Mouse (Mus musculus) heart, embryonic 11.5 days (tissue): ENCODE data around the gene Nuak2. TPM values are rescaled to one million over a fixed set of nuclear protein-coding genes. Genes with fewer than 3 reads are reported as not detected.

Experiments
- ATAC-seq: fragments of 200-750 bp; cut with Nextera tagmentation; replicated peaks from 2 replicates; pipeline ENCODE4 v1.8.0; 2017; ENCODE audit warnings: moderate library complexity; ENCODE audit not compliant: insufficient number of reproducible peaks, low FRiP score, low TSS enrichment
- H3K27ac ChIP-seq: fragments of 300-500 bp; sonication (generic); 2 replicates; pipeline ENCODE4 v1.5.1; 2014; ENCODE audit warnings: mild to moderate bottlenecking, low read depth, low read length
- H3K27me3 ChIP-seq: fragments of 300-500 bp; sonication (generic); 2 replicates; pipeline ENCODE4 v1.6.1; 2014; ENCODE audit warnings: mild to moderate bottlenecking, low read length, mixed read lengths; ENCODE audit not compliant: control insufficient read depth, insufficient read depth
- H3K36me3 ChIP-seq: fragments of 300-500 bp; sonication (generic); 2 replicates; pipeline ENCODE4 v1.6.1; 2014; ENCODE audit warnings: mild to moderate bottlenecking, low read length, moderate library complexity, mixed read lengths; ENCODE audit not compliant: control insufficient read depth, insufficient read depth
- H3K4me1 ChIP-seq: fragments of 300-500 bp; sonication (generic); 2 replicates; pipeline ENCODE4 v1.6.1; 2014; ENCODE audit warnings: low read length; ENCODE audit not compliant: control insufficient read depth, insufficient read depth
- H3K4me2 ChIP-seq: fragments of 300-500 bp; sonication (generic); 2 replicates; pipeline ENCODE4 v1.6.1; 2014; ENCODE audit warnings: mild to moderate bottlenecking, moderate library complexity
- H3K4me3 ChIP-seq: fragments of 300-500 bp; sonication (generic); 2 replicates; pipeline ENCODE4 v1.5.1; 2014; ENCODE audit warnings: low read depth, low read length
- H3K9ac ChIP-seq: fragments of 300-500 bp; sonication (generic); 2 replicates; pipeline ENCODE4 v1.6.1; 2014; ENCODE audit warnings: mild to moderate bottlenecking, low read depth, low read length, moderate library complexity
- H3K9me3 ChIP-seq: fragments of 300-500 bp; sonication (generic); replicated peaks from 2 replicates; pipeline ENCODE4 v1.6.1; 2016; ENCODE audit warnings: low read length; ENCODE audit not compliant: control insufficient read depth
- WGBS: fragments of 180-500 bp; shearing (Covaris S2); extraction: QIAGEN DNeasy Blood & Tissue Kit; methylation state at CpG from one replicate; pipeline ENCODE4 v1.1.7; 2014; ENCODE audit not compliant: insufficient replicate concordance; 5-methylcytosine and 5-hydroxymethylcytosine counted together
- polyA plus RNA-seq: library from polyadenylated mRNA; unstranded; fragments of >200 nt; fragmentation: Nextera tagmentation; extraction: Ambion mirVana; gene quantifications from 2 replicates; pipeline ENCODE4 v1.2.1, GENCODE M21; 2014

Gene Nuak2
- polyA plus RNA-seq, 1 experiment from 2014 or later: 2.6 TPM

DNA sequence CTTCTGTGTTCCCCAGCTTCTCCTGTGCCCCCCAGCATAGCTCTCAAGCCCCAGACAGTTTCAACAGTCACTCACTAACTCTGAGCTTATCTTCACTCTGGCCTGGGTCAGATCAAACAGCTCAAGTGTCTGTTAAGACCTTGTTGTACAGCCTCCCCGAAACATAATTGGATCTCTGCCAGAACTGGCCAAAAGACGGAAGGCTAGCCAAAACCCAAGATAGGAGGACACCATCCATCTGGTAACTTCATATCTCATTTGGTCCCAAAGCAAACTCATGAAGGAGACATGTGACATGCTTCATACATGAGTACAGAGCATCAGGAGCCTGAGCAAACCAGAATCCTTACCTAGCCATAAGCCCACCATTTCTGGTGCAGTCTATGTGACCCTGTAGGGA is 3.9 kb upstream of the Nuak2 start:
- peak overlapping the region; percentile 27 for H3K4me2 ChIP-seq

DNA sequence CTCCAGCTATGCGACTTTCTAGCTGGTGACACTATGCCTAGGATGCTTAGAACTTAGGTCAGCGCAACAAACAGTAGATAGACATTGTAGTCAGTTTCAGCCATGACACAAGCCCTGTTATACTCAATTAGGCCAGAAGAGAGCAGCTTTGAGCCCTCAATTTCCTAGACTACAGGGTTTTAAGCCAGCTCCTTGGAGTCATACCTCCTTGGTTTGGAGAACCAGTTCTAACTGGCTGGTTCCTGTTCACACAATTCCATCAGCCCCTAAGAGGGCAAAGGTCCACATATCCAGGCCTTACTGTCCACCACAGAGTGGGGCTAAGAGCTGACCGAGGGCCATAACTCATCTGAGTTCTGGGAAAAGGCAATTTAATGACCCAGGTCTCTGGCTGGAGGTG is 3.2 kb upstream of the Nuak2 start:
- no peaks in the 10 kb centered on the region for H3K9me3 ChIP-seq
- no peaks in the 10 kb centered on the region for H3K36me3 ChIP-seq
- H3K4me2 ChIP-seq: no peak overlapping the region
- H3K9ac ChIP-seq: 0 out of 2 replicates have a peak overlapping the region, but pooled peaks have one; percentile 6
- WGBS: 53% methylated on average over 3 of the region's 3 CpGs
- no peak for ATAC-seq
- no peak overlapping the region for H3K4me3 ChIP-seq
- H3K27ac ChIP-seq: peak overlapping the region; percentile 43; the same call in 1 of the 2 replicates
- H3K27me3 ChIP-seq: peaks cover 13% of the 10 kb centered on the region; the same call in 1 of the 2 replicates
- H3K4me1 ChIP-seq: peaks cover 32% of the 10 kb centered on the region

More for the DNA sequence above, 3.9 kb upstream of the Nuak2 start:
- 13% methylated on average over 2 of the region's 2 CpGs for WGBS
- Histone ChIP-seq H3K4me3 (no peak overlapping the region), H3K9ac (no peak overlapping the region), H3K4me1 (peaks cover 32% of the 10 kb centered on the region), H3K36me3 (no peaks in the 10 kb centered on the region), H3K27me3 (peaks cover 17% of the 10 kb centered on the region; the same call in 1 of the 2 replicates), H3K9me3 (no peaks in the 10 kb centered on the region), H3K27ac (peak overlapping the region; percentile 66)
- ATAC-seq: no peak

DNA sequence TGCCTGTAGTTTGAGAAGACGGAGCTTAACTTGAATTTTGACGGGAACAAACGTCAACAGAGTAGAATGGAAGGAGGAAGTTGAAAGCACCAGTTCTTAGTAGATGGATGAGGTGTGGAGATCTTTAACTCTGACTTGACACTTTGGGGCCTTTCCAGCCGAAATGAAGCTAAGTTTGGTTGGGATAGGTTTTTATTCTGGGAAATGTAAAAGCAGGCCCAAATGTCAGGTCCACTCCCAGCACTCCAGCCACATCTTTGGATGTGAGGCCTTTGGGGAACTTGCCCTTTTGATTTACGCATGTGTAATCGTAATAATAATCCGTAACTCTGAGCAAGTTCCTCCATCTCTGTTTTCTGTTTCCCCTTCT is 684 bp downstream of the Nuak2 start:
- Histone ChIP-seq H3K36me3 (no peaks in the 10 kb centered on the region), H3K9ac (peak overlapping the region; percentile 58), H3K4me3 (peak overlapping the region; percentile 54), H3K27ac (no peak overlapping the region), H3K4me1 (peaks cover 32% of the 10 kb centered on the region), H3K9me3 (no peaks in the 10 kb centered on the region), H3K27me3 (peaks cover 11% of the 10 kb centered on the region; the same call in 1 of the 2 replicates), H3K4me2 (peak overlapping the region; percentile 97)
- 38% methylated on average over 7 of the region's 7 CpGs for WGBS
- no peak for ATAC-seq

DNA sequence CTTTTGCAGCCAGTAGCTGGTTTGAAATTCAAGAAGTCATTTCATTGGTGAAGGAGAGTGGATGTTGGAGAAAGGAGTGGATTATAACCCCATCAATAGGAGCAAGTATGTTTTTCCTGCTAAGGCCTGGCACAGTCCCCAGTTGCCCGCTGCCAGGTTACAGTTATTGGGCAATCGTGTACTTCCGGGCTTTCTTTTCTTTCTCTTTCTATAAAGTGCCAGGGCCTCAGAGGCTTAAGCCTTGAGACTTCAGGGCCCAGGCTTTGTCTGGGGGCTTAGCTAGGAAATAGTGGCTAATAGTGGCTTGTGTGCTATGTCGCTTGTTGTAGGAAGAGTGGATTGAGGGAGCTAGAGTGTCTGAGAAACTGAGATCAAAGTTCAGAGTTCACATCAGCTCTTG is 1.5 kb downstream of the Nuak2 start:
- no peak overlapping the region for H3K4me2 ChIP-seq
- H3K9me3 ChIP-seq: no peaks in the 10 kb centered on the region
- H3K9ac ChIP-seq: no peak overlapping the region
- peaks cover 11% of the 10 kb centered on the region; the same call in 1 of the 2 replicates for H3K27me3 ChIP-seq
- peaks cover 27% of the 10 kb centered on the region for H3K4me1 ChIP-seq
- H3K36me3 ChIP-seq: no peaks in the 10 kb centered on the region
- WGBS: 74% methylated on average over 4 of the region's 4 CpGs
- no peak overlapping the region for H3K4me3 ChIP-seq
- no peak for ATAC-seq
- no peak overlapping the region for H3K27ac ChIP-seq

DNA sequence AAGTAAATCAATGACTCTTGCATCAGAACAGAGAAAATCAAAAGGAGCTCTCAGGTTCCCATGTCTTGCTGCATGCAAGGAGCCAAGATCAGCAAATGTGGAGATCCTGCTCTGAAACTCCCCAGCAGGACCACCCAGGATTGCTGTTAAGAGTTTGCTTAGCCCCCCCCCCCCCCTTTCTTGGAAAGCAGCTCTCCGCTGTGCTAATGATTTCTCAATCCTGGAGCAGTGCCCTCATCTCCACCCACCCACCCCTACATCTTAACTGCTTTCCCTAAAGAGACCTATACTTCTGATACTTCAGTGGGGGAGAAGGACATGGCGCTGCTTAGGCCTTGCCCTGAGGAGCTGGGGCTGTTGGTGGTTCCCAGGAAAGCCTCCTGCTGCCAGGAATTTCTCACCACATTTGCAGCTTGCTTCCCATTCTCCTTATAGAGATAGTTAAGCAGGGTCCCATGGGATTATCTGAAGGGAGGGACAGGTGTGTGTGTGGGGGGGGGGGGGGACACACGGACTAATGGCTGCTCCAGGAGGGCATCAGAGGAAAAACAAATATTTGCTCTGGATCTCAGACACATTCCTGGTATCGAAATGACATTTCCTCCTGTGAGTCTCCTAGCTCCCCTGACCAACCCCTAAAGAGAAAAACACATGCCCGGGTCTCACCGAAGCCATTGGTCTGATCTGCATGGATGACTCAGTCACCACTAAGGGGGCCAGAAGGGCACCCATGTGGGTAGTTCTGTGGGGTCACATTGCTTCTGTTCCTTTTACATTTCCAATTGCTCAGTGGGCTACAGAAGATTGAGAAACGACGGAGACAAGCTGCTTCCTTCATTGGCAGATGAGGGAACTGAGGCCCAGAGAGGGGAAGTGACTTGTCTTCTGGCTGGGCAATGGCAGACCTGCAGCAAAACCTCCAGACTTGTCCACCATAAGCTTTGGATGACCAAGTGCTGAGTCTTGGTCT is 2.3 kb downstream of the Nuak2 start:
- Histone ChIP-seq H3K4me2 (no peak overlapping the region; the same call in 1 of the 2 replicates), H3K4me3 (no peak overlapping the region), H3K9me3 (no peaks in the 10 kb centered on the region), H3K36me3 (no peaks in the 10 kb centered on the region), H3K27me3 (peaks cover 11% of the 10 kb centered on the region; the same call in 1 of the 2 replicates), H3K27ac (no peak overlapping the region), H3K9ac (no peak overlapping the region), H3K4me1 (peaks cover 30% of the 10 kb centered on the region)
- WGBS: 50% methylated on average over 7 of the region's 8 CpGs
- no peak for ATAC-seq

DNA sequence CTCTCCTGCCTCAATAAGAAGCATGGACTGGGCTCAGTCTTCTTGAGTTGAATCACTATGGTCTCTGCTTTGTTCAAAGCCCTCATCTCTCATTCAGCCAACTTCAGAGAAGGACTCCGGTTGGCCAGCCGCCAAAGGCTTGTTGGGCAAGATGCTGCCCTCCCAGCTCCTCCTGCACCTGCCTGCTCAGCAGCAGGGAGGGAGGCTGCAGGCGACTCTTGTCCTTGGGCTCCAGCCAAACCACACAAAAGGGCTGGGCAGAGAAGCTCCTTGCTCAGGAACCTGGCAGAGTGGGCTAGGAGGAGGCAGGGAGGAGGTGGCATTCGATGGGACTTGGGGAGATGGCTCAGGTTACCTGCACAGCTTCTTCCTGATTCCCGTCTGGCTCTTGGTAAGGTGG is 3.3 kb downstream of the Nuak2 start:
- H3K27me3 ChIP-seq: peaks cover 11% of the 10 kb centered on the region; the same call in 1 of the 2 replicates

DNA sequence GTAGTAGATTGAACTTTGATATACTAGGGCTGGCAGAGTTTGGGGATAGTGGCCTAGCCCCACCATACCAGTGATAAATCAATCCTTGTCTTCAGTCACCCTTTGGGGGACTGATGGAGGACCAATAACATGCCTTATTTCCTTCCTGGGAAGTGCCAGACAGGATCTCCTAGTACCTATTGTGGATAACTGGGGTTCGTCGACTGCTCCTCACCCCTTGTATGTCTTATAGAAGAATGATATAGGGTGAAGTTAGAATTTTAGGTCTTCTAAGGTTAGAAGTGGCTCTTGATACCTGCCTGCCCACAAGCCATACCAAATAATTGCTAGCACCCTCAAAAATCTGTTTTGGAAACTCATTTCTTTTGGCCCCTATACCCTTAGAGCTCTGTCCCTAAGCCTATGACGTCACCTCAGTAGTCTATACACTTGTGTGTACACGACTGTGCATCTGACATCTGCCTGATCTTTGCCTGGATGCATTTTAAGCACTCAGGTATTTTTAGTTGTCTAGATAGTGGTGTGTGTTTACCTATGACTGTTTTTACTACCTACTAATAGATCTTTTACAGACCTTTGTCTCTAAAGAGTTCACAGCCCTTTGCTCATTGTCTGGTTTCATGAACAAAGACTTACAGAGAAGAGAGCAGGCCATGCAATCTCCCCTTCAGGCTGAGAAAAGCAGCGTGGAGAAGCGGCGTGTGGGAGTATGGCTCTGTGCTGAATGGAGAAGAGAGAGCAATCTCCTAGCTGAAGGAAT is 6.1 kb downstream of the Nuak2 start:
- no peak overlapping the region for H3K9ac ChIP-seq
- H3K27me3 ChIP-seq: peaks cover under 1% of the 10 kb centered on the region; the same call in 1 of the 2 replicates
- no peak overlapping the region for H3K4me3 ChIP-seq
- peaks cover 4% of the 10 kb centered on the region; the same call in 1 of the 2 replicates for H3K36me3 ChIP-seq
- H3K4me1 ChIP-seq: peaks cover 23% of the 10 kb centered on the region
- H3K27ac ChIP-seq: peak overlapping the region; percentile 50; the same call in 1 of the 2 replicates
- H3K9me3 ChIP-seq: no peaks in the 10 kb centered on the region
- no peak overlapping the region for H3K4me2 ChIP-seq
- WGBS: 69% methylated on average over 7 of the region's 7 CpGs
- ATAC-seq: no peak

More for the DNA sequence above, 3.3 kb downstream of the Nuak2 start:
- Histone ChIP-seq H3K9ac (no peak overlapping the region), H3K4me3 (no peak overlapping the region), H3K27ac (no peak overlapping the region), H3K9me3 (no peaks in the 10 kb centered on the region), H3K4me1 (peaks cover 30% of the 10 kb centered on the region), H3K36me3 (no peaks in the 10 kb centered on the region), H3K4me2 (no peak overlapping the region)
- 56% methylated on average over 5 of the region's 5 CpGs for WGBS
- no peak for ATAC-seq

DNA sequence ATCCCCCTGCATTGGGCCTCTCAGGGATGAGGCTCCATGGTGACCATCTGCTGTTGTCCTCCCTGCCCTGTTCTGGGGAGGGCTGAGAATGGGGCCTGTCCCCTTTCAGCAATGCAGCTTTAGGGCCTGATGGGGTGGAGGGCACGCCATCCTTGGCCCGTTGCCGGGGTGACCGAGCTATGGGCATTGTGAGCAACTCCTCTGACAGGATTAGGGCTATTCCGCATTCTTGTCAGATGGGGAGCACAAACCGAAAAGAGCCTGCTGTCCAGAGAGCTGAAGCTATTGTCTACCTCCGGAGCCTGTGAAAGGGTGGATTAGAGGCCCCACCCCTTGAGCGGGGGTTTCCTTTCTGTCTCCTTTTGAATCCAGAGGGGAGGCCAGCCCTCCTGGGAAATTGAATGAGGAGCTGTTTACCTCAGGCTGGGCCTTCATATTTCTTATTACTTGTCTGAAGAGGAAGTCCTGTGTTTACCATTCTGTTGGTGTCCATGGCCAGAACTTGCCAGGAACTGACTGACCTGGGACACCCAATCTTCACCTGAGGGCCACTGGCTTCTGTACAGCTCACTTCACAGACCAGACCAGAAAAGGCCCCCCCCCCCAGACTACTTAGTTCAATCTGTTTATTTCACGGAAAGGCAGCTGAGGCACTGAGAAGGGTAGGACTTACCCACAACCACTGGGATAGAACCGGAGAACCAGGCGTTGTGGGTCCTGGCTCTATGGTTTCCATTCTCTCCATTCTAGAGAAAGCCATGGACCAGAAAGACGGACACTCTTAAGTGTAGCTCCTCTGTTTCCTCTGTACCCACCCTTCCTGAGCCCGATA is 7.0 kb downstream of the Nuak2 start:
- H3K4me2 ChIP-seq: no peak overlapping the region
- H3K27me3 ChIP-seq: no peaks in the 10 kb centered on the region
- ATAC-seq: no peak
- peaks cover 4% of the 10 kb centered on the region; the same call in 1 of the 2 replicates for H3K36me3 ChIP-seq
- peak overlapping the region; percentile 50; the same call in 1 of the 2 replicates for H3K27ac ChIP-seq
- no peak overlapping the region for H3K9ac ChIP-seq
- 30% methylated on average over 13 of the region's 13 CpGs for WGBS
- peaks cover 27% of the 10 kb centered on the region for H3K4me1 ChIP-seq
- no peaks in the 10 kb centered on the region for H3K9me3 ChIP-seq
- no peak overlapping the region for H3K4me3 ChIP-seq
